Mouse (Mus musculus) left cerebral cortex, adult 8-10 months (tissue): ENCODE results near the gene Mrnip. TPM values are rescaled to one million over a fixed set of nuclear protein-coding genes. Genes with fewer than 3 reads are reported as not detected.

Experiments
- microRNA-seq, 2 experiments: library from miRNA; unstranded; fragments of <30 nt; microRNA quantifications; one replicate each; pipeline ENCODE4 v1.2.0; 2022
- total RNA-seq, 4 experiments: library from RNA; stranded (reverse); gene quantifications; 2 replicates each; pipeline ENCODE4 v1.2.4; 2022

Gene Mrnip
- total RNA-seq, 4 experiments from 2014 or later: 14.4 to 19.1 (median 15.7) TPM

Small RNA genes within 50 kb of the gene (microRNA-seq; reads per million reads assigned to microRNA genes)
- gene Mir6919: 0.44 to 2.7 reads per million in 2 experiments

Other genes with a start within 250 kb of the Mrnip start
- 100 to 1,000 TPM in 3 of 4 experiments, 10 to 100 TPM in 1; 99.1 to 110 (median 102) TPM for gene Rnf130, start 149.1 kb upstream of the Mrnip start, total RNA-seq
- 100 to 1,000 TPM; 125 to 140 (median 133) TPM for gene Tbc1d9b, start 43.0 kb upstream of the Mrnip start, total RNA-seq
- 100 to 1,000 TPM; 498 to 523 (median 522) TPM for gene Sqstm1, start 36.4 kb downstream of the Mrnip start, total RNA-seq
- 10 to 100 TPM; 61.3 to 68.0 (median 65.8) TPM for gene Mgat4b, start 36.4 kb downstream of the Mrnip start, total RNA-seq
- 10 to 100 TPM in 1 of 4 experiments, 1 to 10 TPM in 3; 8.0 to 15.8 (median 8.8) TPM for gene Ltc4s, start 64.2 kb downstream of the Mrnip start, total RNA-seq
- gene Maml1, start 117.9 kb downstream of the Mrnip start, total RNA-seq: 10 to 100 TPM in 3 of 4 experiments, 1 to 10 TPM in 1; 9.9 to 11.1 (median 10.6) TPM
- 100 to 1,000 TPM; 371 to 437 (median 413) TPM for gene Canx, start 151.2 kb downstream of the Mrnip start, total RNA-seq
- gene Cby3, start 180.0 kb downstream of the Mrnip start, total RNA-seq: not detected
- gene Hnrnph1, start 202.5 kb downstream of the Mrnip start, total RNA-seq: 100 to 1,000 TPM; 180 to 274 (median 221) TPM